ENCODE assay signal across 16 mouse cellular contexts in the genomic region with DNA sequence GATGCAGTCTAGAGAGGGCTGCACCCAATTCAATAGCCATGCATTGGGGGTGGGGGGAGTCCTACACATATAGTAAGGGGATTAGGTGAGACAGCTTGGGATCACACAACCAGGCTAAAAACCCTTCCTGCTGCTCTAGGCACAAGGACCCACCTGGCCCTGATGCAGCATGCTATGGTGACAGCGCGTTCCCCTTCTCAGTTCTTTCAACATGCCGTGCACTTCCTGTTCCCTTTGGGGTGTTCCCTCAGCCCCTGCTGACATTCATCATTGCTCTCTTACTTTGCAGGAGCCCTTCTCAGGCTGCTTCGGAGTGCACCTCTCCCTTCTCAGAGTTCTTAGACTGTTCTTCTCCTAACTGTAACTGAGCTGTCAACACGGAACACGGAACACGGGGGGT. TPM values are rescaled to one million over a fixed set of nuclear protein-coding genes. Genes with fewer than 3 reads are reported as not detected.
DNase-seq lines count a peak whose midpoint lies in the region; ATAC-seq and TF ChIP-seq lines count a peak whose summit lies in the region.
"Had no signal": no experiment of that assay in that cellular context is flagged by ENCODE, and none has a peak within 500 bp of the region (broad histone marks: within the 10 kb centered on the region; RNA-seq: fewer than 3 reads in every experiment).

No protein-coding gene starts in this region.

- no peak overlapping the region for H3K9ac ChIP-seq in hindbrain, embryonic 11.5 days (ENCODE audit: low read depth, low read length)
- H3K9ac ChIP-seq: midbrain, embryonic 12.5 days; neural tube, embryonic 13.5 days had no signal

- H3K27me3 ChIP-seq in hindbrain, embryonic 11.5 days (ENCODE audit: control insufficient read depth, insufficient read depth, low read length), result no peaks in the 10 kb centered on the region

- WGBS in hindbrain, embryonic 11.5 days, result 68% methylated on average over 7 of the region's 7 CpGs

- no peak overlapping the region for H3K4me2 ChIP-seq in hindbrain, embryonic 11.5 days (replicated peaks; ENCODE audit: low read depth, low read length)
- H3K4me2 ChIP-seq: midbrain, embryonic 12.5 days; neural tube, embryonic 13.5 days had no signal

- H3K4me1 ChIP-seq in hindbrain, embryonic 11.5 days (replicated peaks; ENCODE audit: control insufficient read depth, insufficient read depth, low read length), result no peaks in the 10 kb centered on the region

- no peak for TF ChIP-seq CTCF in gastrocnemius, adult 2 months (IDR thresholded peaks at IDR 0.05)

- ATAC-seq in hindbrain, embryonic 11.5 days (ENCODE audit: low FRiP score), result no peak
- no peak for ATAC-seq in inflammation-experienced regulatory T-cells, adult 6 months
- ATAC-seq: intestine, embryonic 16.5 days had no signal

- H3K36me3 ChIP-seq in hindbrain, embryonic 11.5 days (ENCODE audit: control insufficient read depth, insufficient read depth, low read length), result no peaks in the 10 kb centered on the region
- H3K36me3 ChIP-seq: midbrain, embryonic 12.5 days; neural tube, embryonic 13.5 days had no signal

- H3K4me3 ChIP-seq in gastrocnemius, adult 2 months, result no peak overlapping the region
- H3K4me3 ChIP-seq in hindbrain, embryonic 11.5 days (ENCODE audit: low read depth, low read length), result no peak overlapping the region
- H3K4me3 ChIP-seq: heart, adult 2 months; left cerebral cortex, adult 2 months; midbrain, embryonic 12.5 days; neural tube, embryonic 13.5 days had no signal

- intact Hi-C loops in gastrocnemius, adult 2 months (cut with DNase I), result loop anchor here (10.0 kb wide), 1 partner anchor 429 kb away; no protein-coding TSS in a partner anchor

- peak; percentile 43 to 49 for DNase-seq in spleen, adult 18-20 months
- no peak for DNase-seq in spleen, adult 12 weeks (ENCODE audit: low spot score)
- DNase-seq in lung, postnatal 14 days, result peak; percentile 17
- DNase-seq in spleen, postnatal 10 days (ENCODE audit: low spot score in 2 of 2), result peak; percentile 25 to 52
- DNase-seq in left cerebral cortex, adult 11 months (ENCODE audit: low spot score), result no peak
- DNase-seq in gastrocnemius, adult 2 months, result no peak
- DNase-seq in hindbrain, embryonic 11.5 days (ENCODE audit: low spot score), result no peak
- DNase-seq: cerebellum, postnatal 25 days; kidney, postnatal 36 days had no signal

- no peak overlapping the region for H3K27ac ChIP-seq in gastrocnemius, adult 2 months
- H3K27ac ChIP-seq in hindbrain, embryonic 11.5 days (ENCODE audit: low read depth, low read length), result no peak overlapping the region
- H3K27ac ChIP-seq: heart, adult 2 months; left cerebral cortex, adult 2 months; midbrain, embryonic 12.5 days; neural tube, embryonic 13.5 days; stomach, postnatal 0 days had no signal

- no peaks in the 10 kb centered on the region for H3K9me3 ChIP-seq in hindbrain, embryonic 11.5 days (ENCODE audit: control insufficient read depth, low read length)
- H3K9me3 ChIP-seq: midbrain, embryonic 12.5 days; neural tube, embryonic 13.5 days had no signal

RNA-seq across cellular contexts. Expression of gene Cyld, which starts 2.5 kb away (rescaled TPM):
- 10 to 100 TPM; 18.1 to 22.5 TPM for total RNA-seq in gastrocnemius, adult 2 months (2021)
- polyA plus RNA-seq in hindbrain, embryonic 11.5 days (2014; fragmentation: Nextera tagmentation; extraction: Ambion mirVana), result 15.7 and 16.0 TPM in 2 replicates
- 10 to 100 TPM; 88.9 to 92.6 (median 90.9) TPM for polyA plus RNA-seq in inflammation-experienced regulatory T-cells, adult 6 months (2017; shearing (Covaris generic))

RNA-seq across cellular contexts. Expression of gene Nod2, which starts 47.2 kb away (rescaled TPM):
- under 1 TPM; 0.31 to 0.53 TPM for total RNA-seq in gastrocnemius, adult 2 months (2021)
- polyA plus RNA-seq in hindbrain, embryonic 11.5 days (2014; fragmentation: Nextera tagmentation; extraction: Ambion mirVana), result 0.13 and 0.14 TPM in 2 replicates
- 1 to 10 TPM; 2.4 to 4.3 (median 3.8) TPM for polyA plus RNA-seq in inflammation-experienced regulatory T-cells, adult 6 months (2017; shearing (Covaris generic))
- polyA plus RNA-seq: neural tube, embryonic 13.5 days had no signal

RNA-seq across cellular contexts. Expression of gene Snx20, which starts 58.4 kb away (rescaled TPM):
- total RNA-seq in gastrocnemius, adult 2 months (2021), result under 1 TPM in 1 of 2 experiments, not detected in 1; 0.28 TPM
- 1.4 and 2.1 TPM in 2 replicates for polyA plus RNA-seq in hindbrain, embryonic 11.5 days (2014; fragmentation: Nextera tagmentation; extraction: Ambion mirVana)
- polyA plus RNA-seq in inflammation-experienced regulatory T-cells, adult 6 months (2017; shearing (Covaris generic)), result 10 to 100 TPM in 1 of 3 experiments, 1 to 10 TPM in 2; 6.2 to 12.0 (median 9.3) TPM

Comparison
In these comparisons a context has a peak if more than half of its experiments do, and no peak if none do; other contexts are left out.
1. DNase-seq: peak in spleen, adult 18-20 months (2 of 2), lung, postnatal 14 days (single experiment) and spleen, postnatal 10 days (2 of 2); none in spleen, adult 12 weeks (single experiment), left cerebral cortex, adult 11 months (single experiment), gastrocnemius, adult 2 months (single experiment) and hindbrain, embryonic 11.5 days (single experiment).